Mouse (Mus musculus): ENCODE measurements at regions not wholly inside any gene's neighbourhood (a gene's known extent, or its start where the extent isn't known, plus 50 kb on each side); places are given as distances from the start of the nearest gene placed in this dataset.

- ATAC-seq (ENCODE audit: borderline replicate concordance, extremely low read depth, low FRiP score, low TSS enrichment), result no peak
Observed at GRCm38 (mm10) chr10:67598590-67599047, 49.9 kb upstream of the Ado start.

More at GRCm38 (mm10) chr10:67598590-67599047, 49.9 kb upstream of the Ado start:
- Histone ChIP-seq H3K4me3 (no peak overlapping the region), H3K4me2 (no peak overlapping the region), H3K9ac (no peak overlapping the region), H3K36me3 (no peaks in the 10 kb centered on the region), H3K27me3 (no peaks in the 10 kb centered on the region), H3K27ac (no peak overlapping the region), H3K4me1 (no peaks in the 10 kb centered on the region; the same call in 1 of the 2 replicates), H3K9me3 (no peaks in the 10 kb centered on the region)
- WGBS, result 49% methylated on average over 7 of the region's 7 CpGs

Data from lung, embryonic 15.5 days (tissue).